Mouse (Mus musculus) heart, embryonic 11.5 days (tissue): ENCODE data around the gene Med22. TPM values are rescaled to one million over a fixed set of nuclear protein-coding genes. Genes with fewer than 3 reads are reported as not detected.
"Not testable (repeated sequence)": the region's sequence is repeated elsewhere in the genome, so short reads cannot be mapped to it uniquely, and the experiment has no call there.

Source experiments
- ATAC-seq: fragments of 200-750 bp; cut with Nextera tagmentation; replicated peaks from 2 replicates; pipeline ENCODE4 v1.8.0; 2017; ENCODE audit warnings: moderate library complexity; ENCODE audit not compliant: insufficient number of reproducible peaks, low FRiP score, low TSS enrichment
- H3K27ac ChIP-seq: fragments of 300-500 bp; sonication (generic); 2 replicates; pipeline ENCODE4 v1.5.1; 2014; ENCODE audit warnings: mild to moderate bottlenecking, low read depth, low read length
- H3K27me3 ChIP-seq: fragments of 300-500 bp; sonication (generic); 2 replicates; pipeline ENCODE4 v1.6.1; 2014; ENCODE audit warnings: mild to moderate bottlenecking, low read length, mixed read lengths; ENCODE audit not compliant: control insufficient read depth, insufficient read depth
- H3K36me3 ChIP-seq: fragments of 300-500 bp; sonication (generic); 2 replicates; pipeline ENCODE4 v1.6.1; 2014; ENCODE audit warnings: mild to moderate bottlenecking, low read length, moderate library complexity, mixed read lengths; ENCODE audit not compliant: control insufficient read depth, insufficient read depth
- H3K4me1 ChIP-seq: fragments of 300-500 bp; sonication (generic); 2 replicates; pipeline ENCODE4 v1.6.1; 2014; ENCODE audit warnings: low read length; ENCODE audit not compliant: control insufficient read depth, insufficient read depth
- H3K4me2 ChIP-seq: fragments of 300-500 bp; sonication (generic); 2 replicates; pipeline ENCODE4 v1.6.1; 2014; ENCODE audit warnings: mild to moderate bottlenecking, moderate library complexity
- H3K4me3 ChIP-seq: fragments of 300-500 bp; sonication (generic); 2 replicates; pipeline ENCODE4 v1.5.1; 2014; ENCODE audit warnings: low read depth, low read length
- H3K9ac ChIP-seq: fragments of 300-500 bp; sonication (generic); 2 replicates; pipeline ENCODE4 v1.6.1; 2014; ENCODE audit warnings: mild to moderate bottlenecking, low read depth, low read length, moderate library complexity
- H3K9me3 ChIP-seq: fragments of 300-500 bp; sonication (generic); replicated peaks from 2 replicates; pipeline ENCODE4 v1.6.1; 2016; ENCODE audit warnings: low read length; ENCODE audit not compliant: control insufficient read depth
- WGBS: fragments of 180-500 bp; shearing (Covaris S2); extraction: QIAGEN DNeasy Blood & Tissue Kit; methylation state at CpG from one replicate; pipeline ENCODE4 v1.1.7; 2014; ENCODE audit not compliant: insufficient replicate concordance; 5-methylcytosine and 5-hydroxymethylcytosine counted together
- polyA plus RNA-seq: library from polyadenylated mRNA; unstranded; fragments of >200 nt; fragmentation: Nextera tagmentation; extraction: Ambion mirVana; gene quantifications from 2 replicates; pipeline ENCODE4 v1.2.1, GENCODE M21; 2014

Gene Med22
- polyA plus RNA-seq, 1 experiment from 2014 or later: 29.1 TPM

- H3K9ac ChIP-seq: peak within 1 kb of the TSS; percentile 89
- H3K27ac ChIP-seq: peak within 1 kb of the TSS; percentile 70
- peak within 1 kb of the TSS; percentile 90 for H3K4me3 ChIP-seq
- peak within 1 kb of the TSS; percentile 86 for H3K4me2 ChIP-seq
- WGBS: under 1% methylated on average over 41 of the region's 41 CpGs
- H3K27me3 ChIP-seq: no peaks in the 10 kb centered on the region
- H3K36me3 ChIP-seq: peaks cover 21% of the 10 kb centered on the region
- ATAC-seq: peak; percentile 86
- H3K4me1 ChIP-seq: peaks cover 15% of the 10 kb centered on the region
- no peaks in the 10 kb centered on the region for H3K9me3 ChIP-seq
These were observed 7.8 kb downstream of the Med22 start, which contains the start of gene Surf6 for GRCm38 (mm10) chr2:26902467-26903220. Gene Surf6, minus strand, starts transcription at chr2:26902879.

- Histone ChIP-seq H3K27ac (peak overlapping the region; percentile 70; the same call in 1 of the 2 replicates), H3K9me3 (no peaks in the 10 kb centered on the region), H3K9ac (peak overlapping the region; percentile 89), H3K4me3 (peak overlapping the region; percentile 90), H3K27me3 (no peaks in the 10 kb centered on the region), H3K36me3 (peaks cover 23% of the 10 kb centered on the region), H3K4me1 (peaks cover 15% of the 10 kb centered on the region), H3K4me2 (peak overlapping the region; percentile 86)
- ATAC-seq: no peak
- 7% methylated on average over 7 of the region's 7 CpGs for WGBS
These were observed 8.6 kb downstream of the Med22 start for GRCm38 (mm10) chr2:26901834-26902400.

GRCm38 (mm10) chr2:26900731-26901130 lies 9.7 kb downstream of the Med22 start:
- H3K27ac ChIP-seq: no peak overlapping the region
- ATAC-seq: no peak
- H3K9me3 ChIP-seq: no peaks in the 10 kb centered on the region
- no peak overlapping the region for H3K9ac ChIP-seq
- peaks cover 23% of the 10 kb centered on the region for H3K36me3 ChIP-seq
- H3K4me1 ChIP-seq: peaks cover 15% of the 10 kb centered on the region
- H3K27me3 ChIP-seq: no peaks in the 10 kb centered on the region
- no peak overlapping the region for H3K4me3 ChIP-seq
- no peak overlapping the region for H3K4me2 ChIP-seq
- 56% methylated on average over 1 of the region's 1 CpGs for WGBS

GRCm38 (mm10) chr2:26895898-26896297 lies 14.6 kb downstream of the Med22 start:
- Histone ChIP-seq H3K4me2 (no peak overlapping the region), H3K9me3 (no peaks in the 10 kb centered on the region), H3K9ac (no peak overlapping the region), H3K27ac (no peak overlapping the region), H3K36me3 (peaks cover 44% of the 10 kb centered on the region), H3K4me3 (no peak overlapping the region), H3K27me3 (no peaks in the 10 kb centered on the region), H3K4me1 (no peaks in the 10 kb centered on the region)
- ATAC-seq: no peak
- 86% methylated on average over 4 of the region's 4 CpGs for WGBS

- not testable (repeated sequence) for H3K4me1 ChIP-seq, H3K27ac ChIP-seq, H3K4me2 ChIP-seq, H3K9ac ChIP-seq, ATAC-seq, H3K4me3 ChIP-seq, H3K27me3 ChIP-seq, H3K36me3 ChIP-seq, H3K9me3 ChIP-seq
- 84% methylated on average over 4 of the region's 4 CpGs for WGBS
These were observed 24.3 kb downstream of the Med22 start for GRCm38 (mm10) chr2:26886170-26886569.

- H3K27me3 ChIP-seq, H3K4me2 ChIP-seq, H3K4me1 ChIP-seq, H3K4me3 ChIP-seq, H3K9me3 ChIP-seq, H3K36me3 ChIP-seq, H3K9ac ChIP-seq, H3K27ac ChIP-seq, ATAC-seq: not testable (repeated sequence)
- 94% methylated on average over 2 of the region's 2 CpGs for WGBS
These were observed 24.9 kb downstream of the Med22 start for GRCm38 (mm10) chr2:26885541-26885940.

GRCm38 (mm10) chr2:26878571-26878970 lies 31.9 kb downstream of the Med22 start:
- Histone ChIP-seq H3K27ac (no peak overlapping the region), H3K4me2 (no peak overlapping the region), H3K4me3 (no peak overlapping the region), H3K36me3 (no peaks in the 10 kb centered on the region), H3K4me1 (no peaks in the 10 kb centered on the region), H3K9ac (no peak overlapping the region), H3K9me3 (no peaks in the 10 kb centered on the region), H3K27me3 (no peaks in the 10 kb centered on the region)
- no peak for ATAC-seq

- Histone ChIP-seq H3K4me2 (no peak overlapping the region), H3K4me1 (no peaks in the 10 kb centered on the region), H3K36me3 (no peaks in the 10 kb centered on the region), H3K9ac (no peak overlapping the region), H3K27ac (no peak overlapping the region), H3K27me3 (peaks cover 4% of the 10 kb centered on the region), H3K9me3 (no peaks in the 10 kb centered on the region), H3K4me3 (no peak overlapping the region)
- no peak for ATAC-seq
- WGBS: 45% methylated on average over 6 of the region's 6 CpGs
These were observed 39.8 kb downstream of the Med22 start for GRCm38 (mm10) chr2:26870666-26871065.

- 45% methylated on average over 3 of the region's 3 CpGs for WGBS
- H3K36me3 ChIP-seq: no peaks in the 10 kb centered on the region
- H3K4me2 ChIP-seq: no peak within 1 kb of the TSS
- no peak for ATAC-seq
- H3K9ac ChIP-seq: no peak within 1 kb of the TSS
- H3K27ac ChIP-seq: no peak within 1 kb of the TSS
- H3K4me3 ChIP-seq: no peak within 1 kb of the TSS
- no peaks in the 10 kb centered on the region for H3K27me3 ChIP-seq
- H3K9me3 ChIP-seq: no peaks in the 10 kb centered on the region
- H3K4me1 ChIP-seq: no peaks in the 10 kb centered on the region
These were observed 45.6 kb downstream of the Med22 start, which contains the start of gene Abo for GRCm38 (mm10) chr2:26864879-26865278. Gene Abo, minus strand, starts transcription at chr2:26864979.
